Mouse (Mus musculus) cerebellum, postnatal 14 days (tissue): ENCODE measurements around the gene Bcas3.
A peak's percentile ranks its signal among the peaks of the same experiment; 100 is the strongest.

Source experiments
- DNase-seq, 2 experiments: peaks; one replicate each; pipeline ENCODE4 v3.0.0; 2021; ENCODE audit warnings: mixed read lengths in 2 of 2

Gene Bcas3

DNA sequence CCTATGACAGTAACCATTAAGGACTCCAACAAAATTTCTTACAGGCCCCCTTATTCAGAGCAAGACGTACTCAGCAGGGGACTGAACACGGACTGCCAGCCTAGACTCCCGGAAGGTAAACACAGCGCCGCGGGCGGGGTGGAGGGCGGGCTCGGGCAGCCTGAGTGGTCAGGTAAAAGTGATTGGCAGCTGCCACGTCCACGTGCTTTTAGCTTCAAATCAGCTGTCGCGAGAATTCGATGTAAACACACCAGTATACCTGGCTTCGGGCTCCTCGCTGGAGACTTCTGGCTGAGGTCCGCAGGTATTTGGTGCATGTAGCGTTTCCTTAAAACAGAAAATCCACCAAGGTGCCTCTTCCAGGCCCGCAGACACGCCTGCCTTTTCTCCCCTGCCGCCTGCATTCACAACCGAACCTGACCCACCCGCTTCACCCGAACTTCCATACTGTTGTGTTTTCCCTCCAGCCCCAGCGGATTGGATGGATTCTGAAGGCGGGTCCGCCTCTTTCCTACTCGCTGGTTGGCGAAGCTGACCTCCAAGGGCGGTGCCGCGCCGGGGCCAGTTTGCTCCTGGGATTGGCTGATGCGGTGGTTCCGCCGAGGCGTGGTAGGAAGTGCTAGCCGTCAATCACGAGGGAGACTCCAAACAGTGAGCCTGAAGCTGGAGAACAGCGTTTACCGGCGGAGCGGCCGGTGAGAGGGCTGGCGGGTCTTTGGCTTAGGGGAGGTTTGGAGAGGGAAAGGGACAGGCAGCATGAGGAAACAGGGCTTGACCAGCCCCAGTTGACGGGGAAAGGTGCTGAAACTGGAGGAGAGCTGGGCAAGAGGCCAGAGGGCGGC, at the start of gene Bcas3:
Gene Bcas3 (plus strand): TSS at position 629 of the 842 bp plus-strand sequence.
- peak; percentile 98 to 99 for DNase-seq

- no peak for DNase-seq
These were observed 46.2 kb upstream of the Bcas3 start for GRCm38 (mm10) chr11:85306577-85307260.

GRCm38 (mm10) chr11:85308799-85309198, 44.2 kb upstream of the Bcas3 start:
- peak in 1 of 2 experiments; percentile 33 for DNase-seq

DNA sequence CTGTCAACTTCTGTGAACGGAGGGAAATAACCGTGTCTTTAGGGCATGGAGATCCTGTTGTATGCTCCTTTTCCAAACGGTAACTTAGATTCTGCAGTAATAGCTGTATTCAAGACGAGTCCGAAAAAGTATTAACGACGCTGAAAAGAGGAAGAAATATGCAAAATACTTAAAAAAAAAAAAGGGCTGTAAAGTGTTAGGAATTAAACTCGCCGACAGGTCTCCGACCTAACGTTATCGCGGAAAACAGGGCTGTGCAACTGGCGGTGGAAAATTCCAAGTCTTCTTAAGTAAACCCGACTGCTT, 42.6 kb upstream of the Bcas3 start:
- no peak for DNase-seq

- DNase-seq, result peak; percentile 100
These were observed 42.0 kb upstream of the Bcas3 start, which contains the start of gene Ppm1d for GRCm38 (mm10) chr11:85310713-85311574. Gene Ppm1d (plus strand): TSS chr11:85311244.

GRCm38 (mm10) chr11:85311645-85312490, 41.1 kb upstream of the Bcas3 start:
- DNase-seq, result peak; percentile 73 to 78

- peak; percentile 80 to 88 for DNase-seq
These were observed 40.1 kb upstream of the Bcas3 start for GRCm38 (mm10) chr11:85312818-85313217.

- no peak for DNase-seq
These were observed 39.6 kb upstream of the Bcas3 start for GRCm38 (mm10) chr11:85313361-85313760.

- no peak for DNase-seq
These were observed 29.2 kb upstream of the Bcas3 start for GRCm38 (mm10) chr11:85323567-85324330.

- DNase-seq, result peak; percentile 65 to 75
These were observed 24.2 kb upstream of the Bcas3 start for GRCm38 (mm10) chr11:85328717-85329116.

DNA sequence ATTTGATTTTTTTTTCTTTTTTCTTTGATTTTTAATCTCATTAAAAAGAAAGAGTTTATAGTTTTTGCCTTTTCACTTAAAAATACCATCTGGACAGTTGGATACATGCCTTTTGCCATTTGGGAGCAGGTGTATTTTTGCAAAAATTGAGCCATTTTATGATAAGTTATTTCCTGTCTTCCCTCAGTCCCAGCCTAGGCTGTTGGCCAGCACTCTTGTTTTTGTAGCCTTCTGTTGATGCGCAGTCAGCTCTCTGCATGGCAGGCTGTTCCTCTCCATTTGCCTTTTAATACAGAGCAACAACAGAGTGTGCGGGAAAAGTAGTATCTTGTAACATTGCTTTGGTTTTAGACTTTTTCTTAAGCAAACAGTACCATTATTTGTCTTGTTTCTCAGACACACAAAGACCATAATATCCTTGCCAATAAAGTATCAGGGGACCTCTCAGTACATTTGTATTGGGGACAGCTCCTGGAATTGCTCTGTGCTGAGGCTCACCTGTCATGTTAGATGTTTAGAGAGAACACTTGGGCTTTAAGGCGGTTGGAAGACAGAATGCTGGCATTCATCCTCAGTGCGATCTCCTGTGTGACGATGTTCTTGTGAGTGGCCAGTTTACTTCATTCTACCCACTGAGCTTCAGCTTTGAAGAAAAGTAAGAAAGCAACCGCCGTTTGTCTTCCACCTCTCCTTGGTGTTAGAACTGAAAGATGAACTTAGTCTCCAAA, 23.6 kb upstream of the Bcas3 start:
- peak; percentile 89 for DNase-seq

GRCm38 (mm10) chr11:85334778-85335177, 18.2 kb upstream of the Bcas3 start:
- DNase-seq, result peak; percentile 62 to 66

DNA sequence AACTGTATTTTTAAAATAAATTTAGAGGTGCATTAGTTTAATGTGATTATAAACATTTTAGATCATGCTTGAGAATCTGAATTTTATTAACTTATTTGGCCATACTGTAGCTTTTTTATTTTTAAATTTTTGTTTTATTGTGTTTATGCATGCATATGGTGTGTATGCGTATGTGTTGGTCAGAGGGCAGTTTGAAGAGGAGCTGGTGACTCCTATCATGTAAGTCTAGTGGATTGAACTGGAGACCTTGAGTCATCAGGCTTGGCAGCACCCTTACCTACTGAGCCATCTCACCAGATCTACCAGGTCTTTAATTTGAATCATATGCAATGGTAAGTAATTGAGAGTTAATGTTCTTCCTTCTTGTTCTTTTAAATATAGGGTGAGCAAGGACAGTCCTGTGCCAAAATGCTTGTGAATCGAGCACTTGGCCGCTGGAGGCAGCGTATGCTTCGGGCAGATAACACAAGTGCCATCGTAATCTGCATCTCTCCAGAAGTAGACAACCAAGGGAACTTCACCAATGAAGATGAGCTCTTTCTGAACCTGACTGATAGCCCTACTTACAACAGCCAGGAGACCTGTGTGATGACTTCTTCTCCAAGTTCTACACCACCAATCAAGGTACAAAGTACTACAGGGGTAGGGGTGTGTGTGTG, 13.7 kb upstream of the Bcas3 start:
- DNase-seq, result no peak

GRCm38 (mm10) chr11:85340070-85340616, 12.8 kb upstream of the Bcas3 start:
- DNase-seq, result no peak

- no peak for DNase-seq
These were observed 852 bp downstream of the Bcas3 start for GRCm38 (mm10) chr11:85353819-85354218.

- DNase-seq, result no peak
These were observed 6.7 kb downstream of the Bcas3 start for GRCm38 (mm10) chr11:85359641-85360040.

DNA sequence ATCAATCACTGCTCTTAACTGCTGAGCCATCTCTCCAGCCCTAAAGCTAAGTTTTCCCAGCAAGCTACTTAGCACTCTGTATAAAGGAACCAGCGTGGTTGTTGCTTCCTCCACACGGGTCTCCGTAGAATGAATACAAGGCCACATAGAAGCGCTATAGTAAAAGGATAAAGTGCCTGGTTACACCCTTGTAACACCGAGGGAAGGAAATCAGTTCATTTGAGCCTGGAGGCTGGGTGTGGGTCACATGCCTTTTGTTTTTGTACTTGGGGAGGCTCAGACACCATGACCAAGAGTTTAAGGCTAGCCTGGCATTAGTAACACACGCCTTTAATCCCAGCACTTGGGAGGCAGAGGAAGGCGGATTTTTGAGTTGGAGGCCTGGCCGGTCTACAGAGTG, 8.7 kb downstream of the Bcas3 start:
- DNase-seq, result no peak

GRCm38 (mm10) chr11:85366168-85366567, 13.2 kb downstream of the Bcas3 start:
- no peak for DNase-seq

- DNase-seq, result no peak
These were observed 14.9 kb downstream of the Bcas3 start for GRCm38 (mm10) chr11:85367823-85368222.

DNA sequence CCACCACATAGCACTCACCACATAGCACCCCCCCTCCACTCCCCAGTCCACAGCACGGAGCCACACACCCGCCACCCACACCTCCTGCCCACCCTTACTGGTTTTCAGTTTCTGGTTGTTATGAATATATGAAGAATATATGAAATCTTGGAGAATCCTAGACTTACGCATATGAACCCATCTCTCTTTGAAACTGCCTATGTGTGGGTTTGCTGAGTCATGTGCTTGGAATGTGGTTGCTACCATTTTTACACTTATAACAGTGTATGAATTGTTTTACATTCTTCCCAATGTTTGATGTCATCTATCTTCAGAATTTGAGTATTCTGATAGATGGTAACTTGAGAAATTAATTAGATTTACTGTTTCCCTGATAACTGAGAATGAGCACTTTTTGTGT, 26.1 kb downstream of the Bcas3 start:
- no peak for DNase-seq
